Comparison of ENCODE assay signal across 8 mouse cellular contexts in the genomic region with DNA sequence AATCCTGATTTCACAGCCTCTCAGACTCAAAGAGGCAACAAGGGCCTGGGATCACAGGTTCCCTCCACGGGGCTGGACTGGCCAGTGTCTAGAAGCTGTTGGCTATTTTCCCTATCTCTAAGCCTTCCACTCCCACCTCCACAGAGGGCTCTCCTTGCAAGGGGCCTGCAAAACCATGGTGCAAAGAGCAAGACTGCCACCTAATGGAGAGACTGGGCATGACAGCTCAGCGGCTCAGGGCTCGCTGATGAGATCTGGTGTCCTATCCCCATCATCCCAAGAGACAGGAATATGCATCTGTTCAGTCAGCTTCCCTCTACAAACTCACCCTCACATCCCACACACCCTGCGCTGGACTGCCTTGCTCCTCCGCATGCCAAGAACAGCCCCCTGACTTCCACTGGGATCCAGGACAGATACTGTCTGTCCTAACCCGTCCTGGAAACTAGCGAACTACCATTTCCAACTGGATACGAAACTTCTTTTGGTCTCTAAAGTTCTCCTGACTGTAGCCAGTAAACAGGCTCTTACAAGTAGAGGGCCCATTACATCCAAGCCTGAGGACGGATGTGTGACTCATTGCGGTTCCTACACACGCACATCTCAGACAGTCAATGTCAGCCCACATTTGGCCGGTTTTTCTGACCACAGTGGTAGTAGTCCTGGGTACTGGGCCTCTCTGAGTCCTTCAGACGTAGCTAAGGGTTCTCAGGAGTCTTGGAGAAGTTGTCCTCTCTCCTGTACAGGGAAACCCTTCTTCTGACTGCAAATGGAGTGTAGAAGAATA. TPM values are rescaled to one million over a fixed set of nuclear protein-coding genes. Genes with fewer than 3 reads are reported as not detected.
DNase-seq lines count a peak whose midpoint lies in the region.

No protein-coding gene starts in this region.

- peak; percentile 22 to 46 for DNase-seq in urinary bladder, adult 18-20 months (ENCODE audit: low spot score in 2 of 2)
- no peak for DNase-seq in urinary bladder, postnatal 10 days (ENCODE audit: low spot score)
- DNase-seq in cerebellum, adult 9-11 months, result peak; percentile 63
- peak; percentile 51 to 57 for DNase-seq in gastrocnemius, adult 8-10 months (ENCODE audit: low spot score in 2 of 2)
- DNase-seq in kidney, postnatal 4 days, result peak; percentile 86 to 87
- peak; percentile 56 for DNase-seq in lung, postnatal 25 days (ENCODE audit: low spot score)
- peak; percentile 82 to 84 for DNase-seq in right cerebral cortex, adult 2 months (ENCODE audit: low spot score in 2 of 2)
- DNase-seq in urinary bladder, postnatal 25 days (ENCODE audit: low spot score), result peak; percentile 47

RNA-seq across cellular contexts. Expression of a gene that starts 5.4 kb away (rescaled TPM):
- total RNA-seq in gastrocnemius, adult 8-10 months (2022), result 10 to 100 TPM in 1 of 4 experiments, 1 to 10 TPM in 3; 4.5 to 11.4 (median 8.4) TPM

RNA-seq across cellular contexts. Expression of a gene that starts 14.9 kb away (rescaled TPM):
- total RNA-seq in gastrocnemius, adult 8-10 months (2022), result 10 to 100 TPM; 21.8 to 33.6 (median 26.3) TPM

RNA-seq across cellular contexts. Expression of a gene that starts 56.7 kb away (rescaled TPM):
- 10 to 100 TPM; 31.1 to 45.3 (median 33.5) TPM for total RNA-seq in gastrocnemius, adult 8-10 months (2022)
